Mouse (Mus musculus) CH12.LX (cell line): ENCODE results near the gene Bcl2l14.

Source experiments
- E2F4 ChIP-seq: IDR thresholded peaks from 2 replicates; pipeline ENCODE4 v1.6.1; 2011; ENCODE audit warnings: low read depth, low read length, improper control_type of control experiment; ENCODE audit not compliant: insufficient replicate concordance
- MAFK ChIP-seq: IDR thresholded peaks from 2 replicates; pipeline ENCODE4 v1.6.1; 2011; ENCODE audit warnings: low read length, improper control_type of control experiment; ENCODE audit not compliant: insufficient replicate concordance
- MAX ChIP-seq: IDR thresholded peaks from 2 replicates; pipeline ENCODE4 v1.6.1; 2011; ENCODE audit warnings: low read length, improper control_type of control experiment
- NRF1 ChIP-seq: IDR thresholded peaks from 2 replicates; pipeline ENCODE4 v1.6.1; 2014; ENCODE audit warnings: low read depth, mild to moderate bottlenecking, inconsistent platforms, low read length, improper control_type of control experiment, moderate library complexity
- POLR2AphosphoS2 ChIP-seq: IDR thresholded peaks from 2 replicates; pipeline ENCODE4 v1.6.1; 2011; ENCODE audit warnings: low read depth, low read length, improper control_type of control experiment
- TCF12 ChIP-seq: IDR thresholded peaks from 2 replicates; pipeline ENCODE4 v1.6.1; 2014; ENCODE audit warnings: low read depth, mild to moderate bottlenecking, inconsistent platforms, low read length, improper control_type of control experiment
- USF2 ChIP-seq: conservative IDR thresholded peaks from 2 replicates; pipeline ENCODE4 v1.6.1; 2011; ENCODE audit warnings: low read depth, low read length, improper control_type of control experiment
- ZKSCAN1 ChIP-seq: IDR thresholded peaks from 2 replicates; pipeline ENCODE4 v1.6.1; 2012; ENCODE audit warnings: low read depth, inconsistent platforms, low read length, improper control_type of control experiment, borderline replicate concordance

DNA sequence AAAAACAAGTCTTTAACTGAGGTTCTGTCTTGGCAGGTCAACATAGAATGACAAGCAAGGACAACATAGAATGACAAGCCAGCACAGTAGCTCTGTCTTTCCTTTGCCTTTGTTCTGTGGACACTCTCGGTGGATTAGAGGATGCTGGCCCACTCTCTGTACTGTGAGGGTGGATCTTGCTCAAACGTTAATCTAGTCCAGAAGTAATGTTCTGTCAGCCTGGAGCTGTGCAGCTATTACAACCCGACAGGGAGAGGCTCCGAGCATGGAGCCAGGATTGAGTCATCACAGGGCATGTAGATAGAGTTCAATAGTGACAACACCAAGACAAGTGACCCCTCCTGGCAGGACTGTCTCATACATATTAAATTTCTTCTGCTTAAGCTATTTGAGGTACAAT, 42.4 kb upstream of the Bcl2l14 start:
- no peak for TF ChIP-seq NRF1
- no peak for TF ChIP-seq E2F4
- no peak for TF ChIP-seq TCF12
- no peak for TF ChIP-seq MAX
- no peak for TF ChIP-seq POLR2AphosphoS2
- TF ChIP-seq ZKSCAN1: no peak
- no peak for TF ChIP-seq USF2
- TF ChIP-seq MAFK: no peak
